Mouse (Mus musculus): Measurements from ENCODE around the gene Lilr4b. TPM values are rescaled to one million over a fixed set of nuclear protein-coding genes. Genes with fewer than 3 reads are reported as not detected.

Gene Lilr4b
- not detected in 2 replicates for polyA plus RNA-seq (2021; fragmentation: Nextera tagmentation)
- long read RNA-seq, experiment 1: 0 reads
- long read RNA-seq, experiment 2: 0 reads

GRCm38 (mm10) chr10:51480397-51480796 is at the start of gene Lilr4b, which contains the start of gene Gm49339:
Gene Lilr4b, plus strand, starts transcription at chr10:51480632.
Gene Gm49339, plus strand, starts transcription at chr10:51480612.

DNA sequence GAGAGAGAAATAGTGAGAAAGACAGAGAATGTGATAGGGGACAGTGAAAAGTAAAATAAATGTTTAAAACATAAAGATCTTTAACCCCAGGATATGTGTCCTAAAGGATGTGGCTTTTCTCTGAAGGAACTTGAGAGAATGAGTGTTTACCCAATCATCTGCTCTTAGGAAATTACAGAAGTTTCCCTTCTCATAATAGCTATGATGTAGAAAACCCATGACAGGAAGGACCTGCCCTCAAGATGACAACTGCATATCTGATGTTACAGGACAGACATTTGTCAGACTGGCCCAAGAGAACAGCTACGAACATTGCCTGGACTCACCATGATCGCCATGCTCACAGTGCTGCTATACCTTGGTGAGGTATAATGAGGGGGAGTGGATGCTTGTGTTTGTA is 10.3 kb downstream of the Lilr4b start, which contains the start of gene Lilrb4a:
Lilrb4a (plus strand) TSS at position 266 of the 400 bp plus-strand sequence.

Other genes starting within 250 kb of the Lilr4b start
- gene Gm49339, start within 50 bp of the Lilr4b start, polyA plus RNA-seq (2021; fragmentation: Nextera tagmentation): not detected in 2 replicates
- gene Lilrb4a, start 10.3 kb downstream of the Lilr4b start, polyA plus RNA-seq (2021; fragmentation: Nextera tagmentation): 0.16 TPM in 1 of 2 replicates, not detected in the other
- not detected in 2 replicates for gene Fam162b, start 109.9 kb downstream of the Lilr4b start, polyA plus RNA-seq (2021; fragmentation: Nextera tagmentation)
- gene Gprc6a, start 150.8 kb downstream of the Lilr4b start, polyA plus RNA-seq (2021; fragmentation: Nextera tagmentation): not detected in 2 replicates
- not detected in 2 replicates for gene Rfx6, start 197.1 kb downstream of the Lilr4b start, polyA plus RNA-seq (2021; fragmentation: Nextera tagmentation)

Data from layer of hippocampus, adult 6 months (tissue).